Mouse (Mus musculus): ENCODE measurements around the gene Trpv4.

- TF ChIP-seq CTCF (IDR thresholded peaks at IDR 0.05; ENCODE audit: low read depth, low read length) (peak; percentile 67), POLR2A (IDR thresholded peaks at IDR 0.05; ENCODE audit: borderline replicate concordance, low read depth, low read length) (no peak)
Observed at GRCm38 (mm10) chr5:114618851-114619250, 39.4 kb downstream of the Trpv4 start.

Measured in bone marrow macrophage, adult 2 months (primary cell).